Mouse (Mus musculus): ENCODE data around the gene Ppm1a.

- TF ChIP-seq CTCF (conservative IDR thresholded peaks at IDR 0.05; ENCODE audit: low read length) (no peak), POU5F1 (IDR thresholded peaks at IDR 0.05; ENCODE audit: borderline replicate concordance, low read length) (no peak), NANOG (IDR thresholded peaks at IDR 0.05; ENCODE audit: borderline replicate concordance, low read length) (no peak)
Measured at GRCm38 (mm10) chr12:72829777-72830176, 72.5 kb downstream of the Ppm1a start.

Data from E14TG2a.4 (cell line).